Mouse (Mus musculus): ENCODE measurements around the gene Lmo7. TPM values are rescaled to one million over a fixed set of nuclear protein-coding genes. Genes with fewer than 3 reads are reported as not detected.

Gene Lmo7
- polyA plus RNA-seq, 1 experiment from 2014 or later = 13.8 TPM

DNA sequence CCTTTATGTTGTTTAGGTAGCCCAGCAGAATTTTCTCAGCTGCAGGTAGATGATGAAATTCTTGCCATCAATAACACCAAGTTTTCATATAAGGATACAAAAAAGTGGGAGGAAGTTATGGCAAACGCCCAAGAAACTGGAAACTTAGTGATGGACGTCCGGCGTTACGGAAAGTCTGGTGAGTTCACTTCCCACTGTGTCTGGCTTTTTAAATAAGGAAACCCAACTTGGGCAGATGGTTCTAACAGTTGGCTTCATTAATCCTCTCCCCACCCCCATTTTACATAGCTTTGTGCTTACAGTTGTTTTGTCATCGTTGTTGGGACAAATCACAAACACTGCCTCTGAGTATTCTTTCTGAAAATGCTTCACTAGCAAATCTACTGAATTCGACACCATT, 182.2 kb downstream of the Lmo7 start:
- Histone ChIP-seq H3K9me3 (no peaks in the 10 kb centered on the region), H3K36me3 (no peaks in the 10 kb centered on the region), H3K4me1 (replicated peaks) (no peaks in the 10 kb centered on the region), H3K27me3 (no peaks in the 10 kb centered on the region), H3K4me2 (no peak overlapping the region), H3K4me3 (replicated peaks) (no peak overlapping the region), H3K9ac (replicated peaks) (no peak overlapping the region), H3K27ac (no peak overlapping the region)
- no peak for ATAC-seq (ENCODE audit: insufficient number of reproducible peaks, insufficient read depth, low FRiP score, low TSS enrichment, low read depth)
- 79% methylated on average over 7 of the region's 7 CpGs for WGBS

DNA sequence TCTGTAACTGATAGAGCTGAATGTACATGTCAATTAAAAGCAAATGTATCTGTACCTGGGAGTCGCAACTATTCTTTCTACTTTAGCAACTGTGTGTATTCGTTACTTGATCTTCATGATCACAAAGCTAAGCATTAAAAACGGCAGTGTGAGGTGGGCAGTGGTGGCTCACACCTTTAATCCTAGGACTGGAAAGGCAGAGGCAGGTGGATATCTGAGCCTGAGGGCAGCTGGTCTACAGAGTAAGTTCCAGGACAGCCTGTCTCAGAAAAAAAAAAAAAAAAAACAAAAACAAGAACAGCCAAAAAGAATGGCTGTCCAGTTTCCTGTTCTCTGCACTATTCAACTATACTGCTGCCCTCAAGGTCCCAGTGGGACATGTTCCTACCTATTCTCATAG, 182.6 kb downstream of the Lmo7 start:
- 75% methylated on average over 3 of the region's 3 CpGs for WGBS
- no peak for ATAC-seq (ENCODE audit: insufficient number of reproducible peaks, insufficient read depth, low FRiP score, low TSS enrichment, low read depth)

DNA sequence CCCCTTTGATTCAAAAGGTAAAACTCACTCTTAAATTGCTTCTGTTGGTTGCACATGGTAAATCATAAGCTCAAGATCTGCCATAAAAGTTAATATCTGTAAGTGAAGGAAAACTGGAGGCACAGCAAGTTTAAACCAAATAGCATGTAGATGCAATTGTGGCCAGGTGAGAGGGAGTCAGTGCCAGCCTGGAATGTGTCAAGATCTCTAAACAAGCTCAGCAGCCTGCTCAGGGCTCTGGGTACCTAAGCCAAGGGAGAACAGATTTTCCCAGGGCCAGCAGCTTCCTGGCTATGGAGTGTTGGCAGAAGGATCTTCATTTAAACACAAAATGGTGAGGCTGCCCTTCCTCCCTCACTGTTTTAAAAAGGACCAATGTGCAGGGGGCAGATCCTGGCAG, 184.6 kb downstream of the Lmo7 start:
- no peaks in the 10 kb centered on the region for H3K4me1 ChIP-seq (replicated peaks)
- no peak for ATAC-seq (ENCODE audit: insufficient number of reproducible peaks, insufficient read depth, low FRiP score, low TSS enrichment, low read depth)
- no peaks in the 10 kb centered on the region for H3K9me3 ChIP-seq
- no peaks in the 10 kb centered on the region for H3K27me3 ChIP-seq
- H3K36me3 ChIP-seq = 0 out of 2 replicates have a peak, but pooled peaks cover 2% of the 10 kb centered on the region
- no peak overlapping the region for H3K4me2 ChIP-seq
- H3K4me3 ChIP-seq (replicated peaks) = no peak overlapping the region
- H3K27ac ChIP-seq = no peak overlapping the region
- H3K9ac ChIP-seq (replicated peaks) = no peak overlapping the region

More for the DNA sequence above, 182.6 kb downstream of the Lmo7 start:
- Histone ChIP-seq H3K27me3 (no peaks in the 10 kb centered on the region), H3K4me3 (replicated peaks) (no peak overlapping the region), H3K4me1 (replicated peaks) (no peaks in the 10 kb centered on the region), H3K27ac (no peak overlapping the region), H3K4me2 (no peak overlapping the region), H3K9ac (replicated peaks) (no peak overlapping the region), H3K9me3 (no peaks in the 10 kb centered on the region), H3K36me3 (no peaks in the 10 kb centered on the region)

DNA sequence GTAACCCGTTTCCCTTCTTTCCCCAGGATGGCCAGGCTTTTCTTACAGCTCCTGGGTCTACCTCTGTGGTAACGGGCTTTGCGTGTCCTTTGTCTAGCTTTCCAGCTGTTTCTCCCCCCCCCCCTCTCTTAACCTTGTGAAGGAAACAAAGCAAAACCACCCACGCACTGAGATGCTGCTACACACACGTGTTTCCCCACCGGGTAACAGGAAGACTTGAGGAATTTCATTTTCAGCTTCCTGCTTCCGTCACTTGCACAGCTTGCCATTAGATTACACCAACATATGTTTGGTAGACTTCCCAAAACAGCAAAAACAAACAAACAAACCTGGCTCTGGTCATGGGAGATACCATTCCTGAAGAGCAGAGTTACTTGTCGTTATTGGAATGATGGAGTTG, 186.1 kb downstream of the Lmo7 start:
- no peaks in the 10 kb centered on the region for H3K9me3 ChIP-seq
- no peak overlapping the region for H3K9ac ChIP-seq (replicated peaks)
- H3K27me3 ChIP-seq = no peaks in the 10 kb centered on the region
- no peak overlapping the region for H3K4me2 ChIP-seq
- no peaks in the 10 kb centered on the region for H3K4me1 ChIP-seq (replicated peaks)
- H3K27ac ChIP-seq = no peak overlapping the region
- no peak for ATAC-seq (ENCODE audit: insufficient number of reproducible peaks, insufficient read depth, low FRiP score, low TSS enrichment, low read depth)
- WGBS = 81% methylated on average over 8 of the region's 8 CpGs
- H3K36me3 ChIP-seq = 0 out of 2 replicates have a peak, but pooled peaks cover 3% of the 10 kb centered on the region
- no peak overlapping the region for H3K4me3 ChIP-seq (replicated peaks)

DNA sequence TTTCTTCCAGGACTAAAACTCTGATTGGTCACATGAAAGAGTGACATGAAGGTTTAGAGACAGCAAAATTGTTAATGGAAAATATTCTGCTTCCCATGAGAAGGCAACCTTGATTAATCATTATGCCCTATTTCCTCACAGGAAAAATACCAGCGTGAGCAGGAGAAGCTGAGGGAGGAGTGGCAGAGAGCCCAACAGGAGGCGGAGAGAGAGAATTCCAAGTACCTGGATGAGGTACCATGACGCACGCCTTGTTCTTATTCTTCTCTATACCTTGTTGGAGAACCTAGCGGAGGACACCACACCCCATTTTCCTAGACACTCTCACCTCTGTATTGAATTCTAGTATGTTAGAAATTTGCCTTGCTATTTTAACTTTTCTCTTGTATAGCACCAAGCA, 188.7 kb downstream of the Lmo7 start:
- no peak overlapping the region for H3K9ac ChIP-seq (replicated peaks)
- H3K4me3 ChIP-seq (replicated peaks) = no peak overlapping the region
- H3K9me3 ChIP-seq = no peaks in the 10 kb centered on the region
- H3K4me2 ChIP-seq = no peak overlapping the region
- ATAC-seq (ENCODE audit: insufficient number of reproducible peaks, insufficient read depth, low FRiP score, low TSS enrichment, low read depth) = no peak
- H3K27me3 ChIP-seq = no peaks in the 10 kb centered on the region
- 90% methylated on average over 5 of the region's 5 CpGs for WGBS
- H3K4me1 ChIP-seq (replicated peaks) = no peaks in the 10 kb centered on the region
- H3K27ac ChIP-seq = no peak overlapping the region
- 0 out of 2 replicates have a peak, but pooled peaks cover 3% of the 10 kb centered on the region for H3K36me3 ChIP-seq

DNA sequence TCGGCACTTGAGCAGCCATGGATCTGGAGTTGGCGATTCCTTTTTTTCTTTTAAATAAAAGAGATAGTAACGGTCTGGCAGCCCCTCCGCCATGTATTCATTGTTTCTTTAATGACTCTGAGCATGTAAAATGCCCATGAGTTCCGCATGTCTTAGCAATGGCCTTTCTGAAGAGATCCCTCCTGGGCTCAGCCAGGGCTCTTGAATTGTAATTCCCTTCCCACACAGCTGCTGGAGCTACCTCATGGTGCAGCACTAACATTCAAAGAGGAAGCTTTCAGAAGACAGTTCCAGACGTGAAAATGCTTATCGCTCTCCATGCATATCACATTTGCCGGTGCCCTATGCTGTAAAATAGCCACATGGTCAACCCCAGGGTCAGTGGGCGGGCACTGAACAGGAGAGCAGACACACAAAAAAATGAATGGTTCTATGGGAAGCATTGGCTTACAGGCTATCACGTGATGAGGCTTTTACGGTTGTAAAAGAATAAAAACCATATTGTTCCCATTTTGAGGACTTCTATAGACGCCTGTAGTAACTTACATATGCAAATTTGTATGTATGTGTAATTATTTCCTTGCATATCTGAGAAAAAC, 198.0 kb downstream of the Lmo7 start:
- no peak overlapping the region for H3K27ac ChIP-seq
- no peaks in the 10 kb centered on the region for H3K9me3 ChIP-seq
- no peak overlapping the region for H3K9ac ChIP-seq (replicated peaks)
- ATAC-seq (ENCODE audit: insufficient number of reproducible peaks, insufficient read depth, low FRiP score, low TSS enrichment, low read depth) = no peak
- H3K4me1 ChIP-seq (replicated peaks) = peaks cover 4% of the 10 kb centered on the region; the same call in 1 of the 2 replicates
- H3K27me3 ChIP-seq = no peaks in the 10 kb centered on the region
- no peak overlapping the region for H3K4me3 ChIP-seq (replicated peaks)
- H3K36me3 ChIP-seq = no peaks in the 10 kb centered on the region
- no peak overlapping the region for H3K4me2 ChIP-seq
- 83% methylated on average over 12 of the region's 12 CpGs for WGBS

DNA sequence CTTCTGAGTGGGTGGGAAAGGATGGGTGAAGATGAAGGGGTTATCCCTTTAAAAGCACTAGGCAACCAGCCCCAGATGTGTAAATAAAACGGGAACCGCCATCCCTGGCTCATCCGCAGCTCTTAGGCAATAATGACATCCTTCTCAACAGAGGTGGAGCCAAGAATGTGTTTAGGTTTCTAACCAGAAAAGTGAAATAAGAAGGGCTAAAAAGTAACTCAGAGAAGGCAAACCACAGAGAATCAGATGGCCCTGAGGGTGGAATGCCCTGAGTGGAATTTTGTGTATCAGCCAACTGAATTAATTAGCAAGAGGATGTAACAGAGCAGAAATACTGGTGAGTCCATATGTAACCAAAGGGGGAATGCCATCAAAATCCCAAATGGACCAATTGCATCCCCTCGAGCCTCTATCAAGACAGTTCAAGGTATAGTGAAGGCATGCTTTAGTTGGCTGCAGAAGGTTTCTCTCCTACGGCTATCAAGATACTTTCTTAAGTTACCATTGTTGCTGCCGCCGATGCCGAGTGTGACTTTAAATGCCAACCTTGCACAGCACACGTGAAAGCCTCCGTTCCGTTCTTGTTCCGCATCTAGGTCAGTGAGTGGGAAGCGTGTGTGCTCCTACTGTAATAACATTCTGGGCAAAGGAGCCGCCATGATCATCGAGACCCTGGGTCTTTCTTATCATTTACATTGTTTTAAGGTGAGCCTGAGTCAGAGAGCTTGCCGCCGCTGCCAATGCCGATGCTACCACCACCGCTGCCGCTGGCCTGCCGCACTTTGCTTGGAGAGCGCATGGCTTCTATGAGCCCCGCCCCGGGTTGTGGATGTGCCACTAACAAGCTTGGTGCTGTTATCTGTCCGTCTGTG, 201.1 kb downstream of the Lmo7 start:
- Histone ChIP-seq H3K27me3 (no peaks in the 10 kb centered on the region), H3K9me3 (no peaks in the 10 kb centered on the region), H3K9ac (replicated peaks) (no peak overlapping the region), H3K4me1 (replicated peaks) (peaks cover 10% of the 10 kb centered on the region; the same call in 1 of the 2 replicates), H3K4me2 (no peak overlapping the region), H3K27ac (peak overlapping the region; percentile 46), H3K36me3 (no peaks in the 10 kb centered on the region), H3K4me3 (replicated peaks) (no peak overlapping the region)
- ATAC-seq (ENCODE audit: insufficient number of reproducible peaks, insufficient read depth, low FRiP score, low TSS enrichment, low read depth) = no peak
- 92% methylated on average over 25 of the region's 25 CpGs for WGBS

DNA sequence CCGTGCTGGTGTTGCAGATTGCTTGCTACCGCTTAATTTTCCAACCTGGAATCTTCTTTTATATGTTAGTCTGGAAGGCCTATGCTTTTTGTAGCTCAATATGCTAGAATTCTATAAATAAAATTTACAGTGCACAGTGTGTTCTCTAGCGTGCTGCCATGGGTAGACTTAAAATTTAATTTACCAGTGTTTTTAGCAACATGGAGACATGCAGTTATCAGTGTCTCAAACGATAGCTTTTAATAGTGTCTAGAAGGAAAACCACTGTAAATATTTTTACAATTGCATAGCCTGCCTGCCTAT, 201.6 kb downstream of the Lmo7 start:
- 59% methylated on average over 4 of the region's 4 CpGs for WGBS
- no peak overlapping the region for H3K4me2 ChIP-seq
- H3K27ac ChIP-seq = peak overlapping the region; percentile 46

DNA sequence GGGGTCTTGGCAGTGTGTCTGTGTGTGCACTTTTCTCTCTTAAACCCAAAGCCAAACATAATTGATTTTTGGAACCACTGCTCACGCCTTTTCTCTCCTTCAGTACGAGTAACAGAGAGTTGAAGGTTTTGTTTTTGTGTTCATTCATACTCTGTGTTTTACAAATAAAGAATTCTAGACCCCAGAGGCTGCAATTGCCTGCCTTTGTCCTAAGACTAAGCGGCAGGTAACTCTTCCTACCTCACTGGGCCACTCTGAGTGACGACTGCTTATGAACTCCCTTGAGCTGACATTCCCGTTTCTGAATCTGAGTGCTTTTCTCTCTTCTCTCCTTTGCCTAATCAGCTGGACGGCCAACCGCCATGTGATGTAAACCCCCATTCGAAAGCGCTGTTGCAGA, 203.8 kb downstream of the Lmo7 start:
- Histone ChIP-seq H3K9me3 (no peaks in the 10 kb centered on the region), H3K36me3 (no peaks in the 10 kb centered on the region), H3K4me3 (replicated peaks) (no peak overlapping the region), H3K9ac (replicated peaks) (no peak overlapping the region), H3K27me3 (no peaks in the 10 kb centered on the region), H3K27ac (no peak overlapping the region), H3K4me2 (no peak overlapping the region), H3K4me1 (replicated peaks) (peaks cover 10% of the 10 kb centered on the region; the same call in 1 of the 2 replicates)
- 85% methylated on average over 9 of the region's 9 CpGs for WGBS
- no peak for ATAC-seq (ENCODE audit: insufficient number of reproducible peaks, insufficient read depth, low FRiP score, low TSS enrichment, low read depth)

More for the DNA sequence above, 201.6 kb downstream of the Lmo7 start:
- Histone ChIP-seq H3K4me3 (replicated peaks) (no peak overlapping the region), H3K9me3 (no peaks in the 10 kb centered on the region), H3K9ac (replicated peaks) (no peak overlapping the region), H3K4me1 (replicated peaks) (peaks cover 10% of the 10 kb centered on the region; the same call in 1 of the 2 replicates), H3K36me3 (no peaks in the 10 kb centered on the region), H3K27me3 (no peaks in the 10 kb centered on the region)
- no peak for ATAC-seq (ENCODE audit: insufficient number of reproducible peaks, insufficient read depth, low FRiP score, low TSS enrichment, low read depth)

DNA sequence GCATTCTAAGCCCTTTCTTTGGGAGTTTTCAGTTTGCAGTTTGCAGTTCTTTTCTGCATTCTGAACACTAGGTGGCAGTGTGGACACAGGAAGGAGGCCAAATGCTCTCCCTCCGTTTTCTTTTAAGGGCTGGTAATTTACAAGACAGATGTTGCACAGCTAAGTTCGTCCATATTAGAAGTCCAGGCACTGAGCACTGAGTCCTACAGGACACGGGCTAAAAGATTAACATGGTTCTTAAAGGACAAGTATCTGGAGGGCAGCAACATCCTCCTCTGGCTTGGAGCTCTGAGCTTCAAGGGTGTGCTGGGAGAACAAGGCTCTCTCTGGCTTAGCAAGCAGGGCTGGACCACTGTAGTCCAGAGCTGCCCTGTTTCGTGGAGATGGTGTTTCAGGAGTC, 213.2 kb downstream of the Lmo7 start:
- Histone ChIP-seq H3K9ac (replicated peaks) (no peak overlapping the region), H3K4me3 (replicated peaks) (no peak overlapping the region), H3K27me3 (no peaks in the 10 kb centered on the region), H3K27ac (0 out of 2 replicates have a peak overlapping the region, but pooled peaks have one; percentile 35), H3K4me1 (replicated peaks) (no peaks in the 10 kb centered on the region), H3K36me3 (no peaks in the 10 kb centered on the region), H3K4me2 (peak overlapping the region; percentile 47), H3K9me3 (no peaks in the 10 kb centered on the region)
- WGBS = 6% methylated on average over 4 of the region's 4 CpGs
- peak; percentile 44; the same call in 1 of the 2 replicates for ATAC-seq (ENCODE audit: insufficient number of reproducible peaks, insufficient read depth, low FRiP score, low TSS enrichment, low read depth)

DNA sequence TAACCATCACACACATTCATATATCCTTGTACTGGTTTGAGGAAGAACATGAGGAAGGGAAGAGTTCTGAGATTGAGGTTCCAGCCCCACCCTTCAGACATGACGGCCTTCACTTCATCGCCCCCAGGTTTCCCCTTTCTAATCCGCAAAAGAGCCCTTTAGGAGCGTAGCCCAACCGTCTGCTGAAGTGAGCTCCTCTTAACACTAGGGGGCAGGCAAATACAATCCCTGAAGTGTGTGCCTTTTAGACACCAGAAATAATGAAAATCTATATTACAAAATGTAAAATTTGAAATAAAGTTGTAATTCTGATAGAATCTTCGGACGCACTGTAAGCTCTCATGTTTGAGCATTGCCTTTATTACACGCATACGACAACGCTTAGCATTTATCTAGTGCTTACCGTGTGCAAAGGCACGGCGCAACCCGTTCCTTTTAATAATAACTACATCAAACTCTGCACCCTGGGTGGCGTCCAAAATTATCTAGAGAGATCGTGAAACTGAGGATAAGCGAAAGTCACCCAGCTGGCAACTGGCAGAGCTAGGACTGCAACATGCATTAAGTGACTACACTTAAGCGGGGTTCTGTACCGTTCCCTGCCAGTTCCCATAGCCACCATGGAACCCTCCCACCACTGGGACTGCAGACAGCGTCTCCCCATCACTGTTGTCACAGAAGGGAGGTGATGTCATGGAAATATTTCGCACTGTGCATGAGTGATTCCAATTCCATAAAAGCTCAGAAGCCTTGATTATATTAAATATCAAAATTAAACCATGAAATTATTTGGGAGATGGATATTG, 217.2 kb downstream of the Lmo7 start:
- 57% methylated on average over 21 of the region's 21 CpGs for WGBS
- Histone ChIP-seq H3K27ac (no peak overlapping the region), H3K9me3 (no peaks in the 10 kb centered on the region), H3K36me3 (no peaks in the 10 kb centered on the region), H3K4me3 (replicated peaks) (no peak overlapping the region), H3K27me3 (no peaks in the 10 kb centered on the region), H3K4me2 (no peak overlapping the region), H3K4me1 (replicated peaks) (no peaks in the 10 kb centered on the region), H3K9ac (replicated peaks) (no peak overlapping the region)
- ATAC-seq (ENCODE audit: insufficient number of reproducible peaks, insufficient read depth, low FRiP score, low TSS enrichment, low read depth) = no peak
